Mouse (Mus musculus) cerebellum, adult 2 months (tissue): ENCODE measurements around the gene Fam160b1. TPM values are rescaled to one million over a fixed set of nuclear protein-coding genes. Genes with fewer than 3 reads are reported as not detected.

ENCODE experiments used
- DNase-seq, 2 experiments: peaks; one replicate each; pipeline ENCODE4 v3.0.0; 2021
- H3K27ac ChIP-seq: fragments of 200-500 bp; 2 replicates; pipeline ENCODE4 v1.5.1; 2012; ENCODE audit warnings: low read length, control low read depth, inconsistent platforms; ENCODE audit not compliant: insufficient read depth
- H3K27me3 ChIP-seq: fragments of 200-500 bp; 2 replicates; pipeline ENCODE4 v1.6.1; 2012; ENCODE audit warnings: inconsistent platforms, mild to moderate bottlenecking, low read length, moderate library complexity; ENCODE audit not compliant: control insufficient read depth, insufficient read depth
- H3K4me1 ChIP-seq: fragments of 200-500 bp; 2 replicates; pipeline ENCODE4 v1.6.1; 2011; ENCODE audit warnings: low read length; ENCODE audit not compliant: control insufficient read depth, insufficient read depth
- H3K4me3 ChIP-seq: fragments of 200-500 bp; replicated peaks from 2 replicates; pipeline ENCODE3; 2011; ENCODE audit warnings: mild to moderate bottlenecking, low read depth, low read length, control low read depth; ENCODE audit not compliant: insufficient read depth
- CTCF ChIP-seq: fragments of 200-500 bp; IDR thresholded peaks from 2 replicates; pipeline ENCODE4 v1.5.1; 2011; ENCODE audit warnings: low read depth, mild to moderate bottlenecking, control low read depth, low read length, moderate library complexity, borderline replicate concordance; ENCODE audit not compliant: insufficient read depth
- POLR2A ChIP-seq: fragments of 200-500 bp; IDR thresholded peaks from 2 replicates; pipeline ENCODE4 v1.6.1; 2011; ENCODE audit warnings: low read length, control low read depth, borderline replicate concordance; ENCODE audit not compliant: insufficient read depth
- WGBS: fragments of 180-500 bp; shearing (Covaris S2); methylation state at CpG from one replicate; pipeline ENCODE4 v1.1.7; 2018; 5-methylcytosine and 5-hydroxymethylcytosine counted together
- polyA plus RNA-seq: library from polyadenylated mRNA; depleted of rRNA; stranded (reverse); fragments of >200 nt; gene quantifications from 2 replicates; pipeline ENCODE4 v1.2.3, GENCODE M21; 2012

The Fam160b1 gene
- polyA plus RNA-seq, 1 experiment, result 20.5 TPM

- WGBS, result 82% methylated on average over 11 of the region's 11 CpGs
- H3K27ac ChIP-seq, result no peak overlapping the region
- TF ChIP-seq POLR2A, result no peak
- TF ChIP-seq CTCF, result no peak
- H3K4me1 ChIP-seq, result no peaks in the 10 kb centered on the region
- DNase-seq, result no peak
- no peak overlapping the region for H3K4me3 ChIP-seq
- H3K27me3 ChIP-seq, result no peaks in the 10 kb centered on the region
Measured at GRCm38 (mm10) chr19:57375746-57376145, 15.3 kb downstream of the Fam160b1 start.

- WGBS, result 89% methylated on average over 14 of the region's 14 CpGs
- no peaks in the 10 kb centered on the region for H3K27me3 ChIP-seq
- no peaks in the 10 kb centered on the region for H3K4me1 ChIP-seq
- H3K27ac ChIP-seq, result no peak overlapping the region
- no peak for DNase-seq
- no peak for TF ChIP-seq POLR2A
- TF ChIP-seq CTCF, result no peak
- H3K4me3 ChIP-seq, result no peak overlapping the region
Measured at GRCm38 (mm10) chr19:57377043-57377703, 16.7 kb downstream of the Fam160b1 start.

- TF ChIP-seq CTCF (no peak), POLR2A (no peak)
- Histone ChIP-seq H3K4me1 (no peaks in the 10 kb centered on the region), H3K27me3 (no peaks in the 10 kb centered on the region), H3K4me3 (no peak overlapping the region), H3K27ac (no peak overlapping the region)
- 85% methylated on average over 17 of the region's 17 CpGs for WGBS
- no peak for DNase-seq
Measured at GRCm38 (mm10) chr19:57386176-57386693, 25.8 kb downstream of the Fam160b1 start.

- TF ChIP-seq POLR2A, result no peak
- no peak for TF ChIP-seq CTCF
- WGBS, result 90% methylated on average over 3 of the region's 3 CpGs
Measured at GRCm38 (mm10) chr19:57391545-57391944, 31.1 kb downstream of the Fam160b1 start.

GRCm38 (mm10) chr19:57393357-57393957, 33.0 kb downstream of the Fam160b1 start:
- TF ChIP-seq CTCF (no peak), POLR2A (no peak)
- Histone ChIP-seq H3K27ac (no peak overlapping the region), H3K4me1 (no peaks in the 10 kb centered on the region), H3K27me3 (no peaks in the 10 kb centered on the region), H3K4me3 (no peak overlapping the region)
- DNase-seq, result no peak
- 80% methylated on average over 6 of the region's 6 CpGs for WGBS

More at GRCm38 (mm10) chr19:57391545-57391944, 31.1 kb downstream of the Fam160b1 start:
- H3K27me3 ChIP-seq, result no peaks in the 10 kb centered on the region
- no peak overlapping the region for H3K27ac ChIP-seq
- H3K4me3 ChIP-seq, result no peak overlapping the region
- no peaks in the 10 kb centered on the region for H3K4me1 ChIP-seq
- DNase-seq, result no peak

- WGBS, result 89% methylated on average over 7 of the region's 7 CpGs
- no peak for DNase-seq
- H3K4me3 ChIP-seq, result no peak overlapping the region
- H3K4me1 ChIP-seq, result no peaks in the 10 kb centered on the region
- H3K27ac ChIP-seq, result no peak overlapping the region
- H3K27me3 ChIP-seq, result no peaks in the 10 kb centered on the region
- TF ChIP-seq POLR2A (no peak), CTCF (no peak)
Measured at GRCm38 (mm10) chr19:57396609-57397008, 36.1 kb downstream of the Fam160b1 start.

GRCm38 (mm10) chr19:57402364-57402763, 41.9 kb downstream of the Fam160b1 start:
- 89% methylated on average over 6 of the region's 6 CpGs for WGBS
- TF ChIP-seq CTCF, result no peak
- no peak for TF ChIP-seq POLR2A
- Histone ChIP-seq H3K27me3 (no peaks in the 10 kb centered on the region), H3K27ac (no peak overlapping the region), H3K4me3 (no peak overlapping the region), H3K4me1 (no peaks in the 10 kb centered on the region)
- no peak for DNase-seq
